ENCODE assay signal across 11 mouse cellular contexts in the genomic region with DNA sequence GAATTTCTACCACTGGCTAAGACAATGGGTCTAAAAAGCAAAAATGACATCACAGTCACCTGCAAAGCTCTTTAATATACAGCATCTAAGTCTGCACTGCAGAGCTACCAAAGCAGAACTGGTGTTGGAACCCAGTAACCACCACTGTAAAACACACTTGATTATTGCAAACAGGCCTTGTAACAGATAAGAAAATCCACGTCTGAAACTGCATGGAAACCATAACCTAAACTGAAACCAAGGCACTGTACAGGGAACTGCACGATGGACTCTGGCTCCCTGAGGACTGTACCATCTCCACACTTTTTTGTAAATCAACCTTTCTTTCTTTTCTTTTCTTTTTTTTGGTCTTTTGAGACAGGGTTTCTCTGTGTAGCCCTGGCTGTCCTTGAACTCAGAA.
"Had no signal": no experiment of that assay in that cellular context is flagged by ENCODE, and none has a peak within 500 bp of the region (broad histone marks: within the 10 kb centered on the region; RNA-seq: fewer than 3 reads in every experiment).

No protein-coding gene starts in this region.

- H3K4me3 ChIP-seq: limb, embryonic 10.5 days; liver, embryonic 15.5 days; myocyte had no signal

- H3K27ac ChIP-seq: kidney, postnatal 0 days; limb, embryonic 10.5 days; liver, embryonic 15.5 days had no signal

- H3K4me1 ChIP-seq: limb, embryonic 10.5 days had no signal

- H3K9me3 ChIP-seq: limb, embryonic 10.5 days; liver, embryonic 15.5 days had no signal

- DNase-seq: layer of hippocampus, adult 9-11 months; lung, adult 2 months; lung, postnatal 36 days; midbrain, embryonic 14.5 days; spleen, adult 18-20 months; thymus, postnatal 4 days had no signal

- H3K27me3 ChIP-seq: liver, embryonic 15.5 days had no signal

- ATAC-seq: lung, postnatal 0 days had no signal
